Mouse (Mus musculus): ENCODE results near the gene C1rb. TPM values are rescaled to one million over a fixed set of nuclear protein-coding genes. Genes with fewer than 3 reads are reported as not detected.
"Not testable (repeated sequence)": the region's sequence is repeated elsewhere in the genome, so short reads cannot be mapped to it uniquely, and the experiment has no call there.

The C1rb gene
- polyA plus RNA-seq (2015; fragmentation: Nextera tagmentation; extraction: Ambion mirVana), result not detected in 2 replicates

GRCm38 (mm10) chr6:124570026-124570425 lies at the start of gene C1rb:
Gene C1rb (plus strand): TSS chr6:124570294.
- no peak within 1 kb of the TSS for H3K27ac ChIP-seq
- H3K4me1 ChIP-seq (replicated peaks), result no peaks in the 10 kb centered on the region
- no peaks in the 10 kb centered on the region for H3K9me3 ChIP-seq
- peak within 1 kb of the TSS; percentile 22; the same call in 1 of the 2 replicates for H3K4me2 ChIP-seq (replicated peaks)
- no peak within 1 kb of the TSS for H3K9ac ChIP-seq
- H3K27me3 ChIP-seq (replicated peaks), result no peaks in the 10 kb centered on the region
- peak; percentile 36; the same call in 1 of the 2 replicates for ATAC-seq
- 4% methylated on average over 8 of the region's 8 CpGs for WGBS
- no peak within 1 kb of the TSS for H3K4me3 ChIP-seq (replicated peaks)
- H3K36me3 ChIP-seq, result no peaks in the 10 kb centered on the region

GRCm38 (mm10) chr6:124522082-124522481 lies 48.0 kb upstream of the C1rb start:
- not testable (repeated sequence) for H3K36me3 ChIP-seq; H3K27ac ChIP-seq; H3K4me3 ChIP-seq (replicated peaks); H3K4me1 ChIP-seq (replicated peaks); H3K9me3 ChIP-seq; H3K4me2 ChIP-seq (replicated peaks); H3K9ac ChIP-seq; H3K27me3 ChIP-seq (replicated peaks); ATAC-seq
- WGBS, result 73% methylated on average over 7 of the region's 7 CpGs

- Histone ChIP-seq H3K4me3 (replicated peaks) (no peak overlapping the region), H3K27me3 (replicated peaks) (no peaks in the 10 kb centered on the region), H3K9ac (no peak overlapping the region), H3K4me2 (replicated peaks) (no peak overlapping the region), H3K9me3 (no peaks in the 10 kb centered on the region), H3K27ac (no peak overlapping the region), H3K4me1 (replicated peaks) (no peaks in the 10 kb centered on the region), H3K36me3 (no peaks in the 10 kb centered on the region)
- 59% methylated on average over 3 of the region's 3 CpGs for WGBS
- peak; percentile 91 for ATAC-seq
Measured at GRCm38 (mm10) chr6:124527881-124528280, 42.2 kb upstream of the C1rb start.

- WGBS, result 78% methylated on average over 8 of the region's 8 CpGs
Measured at GRCm38 (mm10) chr6:124531077-124531476, 39.0 kb upstream of the C1rb start.

GRCm38 (mm10) chr6:124536125-124536829 lies 33.8 kb upstream of the C1rb start:
- not testable (repeated sequence) for H3K9me3 ChIP-seq; H3K27me3 ChIP-seq (replicated peaks); H3K4me1 ChIP-seq (replicated peaks); H3K27ac ChIP-seq; H3K36me3 ChIP-seq; ATAC-seq; H3K9ac ChIP-seq; H3K4me3 ChIP-seq (replicated peaks); H3K4me2 ChIP-seq (replicated peaks)
- WGBS, result 73% methylated on average over 8 of the region's 8 CpGs

More at GRCm38 (mm10) chr6:124531077-124531476, 39.0 kb upstream of the C1rb start:
- H3K4me1 ChIP-seq (replicated peaks), result no peaks in the 10 kb centered on the region
- no peak overlapping the region for H3K9ac ChIP-seq
- H3K36me3 ChIP-seq, result no peaks in the 10 kb centered on the region
- H3K4me3 ChIP-seq (replicated peaks), result no peak overlapping the region
- peak; percentile 69 for ATAC-seq
- H3K9me3 ChIP-seq, result no peaks in the 10 kb centered on the region
- no peak overlapping the region for H3K4me2 ChIP-seq (replicated peaks)
- H3K27me3 ChIP-seq (replicated peaks), result no peaks in the 10 kb centered on the region
- no peak overlapping the region for H3K27ac ChIP-seq

- not testable (repeated sequence) for H3K9ac ChIP-seq; H3K4me2 ChIP-seq (replicated peaks); H3K36me3 ChIP-seq; H3K4me1 ChIP-seq (replicated peaks); H3K9me3 ChIP-seq; H3K4me3 ChIP-seq (replicated peaks); ATAC-seq; H3K27ac ChIP-seq; H3K27me3 ChIP-seq (replicated peaks)
- 86% methylated on average over 2 of the region's 2 CpGs for WGBS
Measured at GRCm38 (mm10) chr6:124541176-124541575, 28.9 kb upstream of the C1rb start.

- H3K4me2 ChIP-seq (replicated peaks); H3K36me3 ChIP-seq; H3K4me1 ChIP-seq (replicated peaks); H3K9me3 ChIP-seq; H3K9ac ChIP-seq; H3K4me3 ChIP-seq (replicated peaks); H3K27ac ChIP-seq; H3K27me3 ChIP-seq (replicated peaks): not testable (repeated sequence)
- peak; percentile 63 for ATAC-seq
- WGBS, result 0% methylated on average over 1 of the region's 1 CpGs
Measured at GRCm38 (mm10) chr6:124542284-124542683, 27.8 kb upstream of the C1rb start, which contains the start of gene C1s1. Gene C1s1 (minus strand): TSS chr6:124542359.

GRCm38 (mm10) chr6:124544466-124544865 lies 25.6 kb upstream of the C1rb start:
- WGBS, result 81% methylated on average over 6 of the region's 6 CpGs
- ATAC-seq, result no peak
- H3K27me3 ChIP-seq (replicated peaks), result no peaks in the 10 kb centered on the region
- no peak overlapping the region for H3K4me2 ChIP-seq (replicated peaks)
- H3K4me1 ChIP-seq (replicated peaks), result no peaks in the 10 kb centered on the region
- no peak overlapping the region for H3K9ac ChIP-seq
- H3K36me3 ChIP-seq, result no peaks in the 10 kb centered on the region
- no peak overlapping the region for H3K27ac ChIP-seq
- no peaks in the 10 kb centered on the region for H3K9me3 ChIP-seq
- no peak overlapping the region for H3K4me3 ChIP-seq (replicated peaks)

GRCm38 (mm10) chr6:124545425-124545824 lies 24.7 kb upstream of the C1rb start:
- no peak for ATAC-seq
- Histone ChIP-seq H3K4me2 (replicated peaks) (no peak overlapping the region), H3K4me3 (replicated peaks) (no peak overlapping the region), H3K27ac (no peak overlapping the region), H3K9me3 (no peaks in the 10 kb centered on the region), H3K27me3 (replicated peaks) (no peaks in the 10 kb centered on the region), H3K9ac (no peak overlapping the region), H3K4me1 (replicated peaks) (no peaks in the 10 kb centered on the region), H3K36me3 (no peaks in the 10 kb centered on the region)
- 77% methylated on average over 2 of the region's 2 CpGs for WGBS

GRCm38 (mm10) chr6:124547979-124548378 lies 22.1 kb upstream of the C1rb start:
- WGBS, result 96% methylated on average over 3 of the region's 3 CpGs
- H3K36me3 ChIP-seq; H3K9me3 ChIP-seq; H3K4me2 ChIP-seq (replicated peaks); H3K9ac ChIP-seq; H3K4me1 ChIP-seq (replicated peaks); H3K27ac ChIP-seq; ATAC-seq; H3K4me3 ChIP-seq (replicated peaks); H3K27me3 ChIP-seq (replicated peaks): not testable (repeated sequence)

- peak; percentile 89 for ATAC-seq
- Histone ChIP-seq H3K4me3 (replicated peaks) (no peak overlapping the region), H3K9me3 (0 out of 2 replicates have a peak, but pooled peaks cover 2% of the 10 kb centered on the region), H3K4me2 (replicated peaks) (no peak overlapping the region), H3K36me3 (no peaks in the 10 kb centered on the region), H3K4me1 (replicated peaks) (no peaks in the 10 kb centered on the region), H3K9ac (no peak overlapping the region), H3K27ac (no peak overlapping the region), H3K27me3 (replicated peaks) (no peaks in the 10 kb centered on the region)
- WGBS, result 72% methylated on average over 3 of the region's 3 CpGs
Measured at GRCm38 (mm10) chr6:124549023-124549550, 21.0 kb upstream of the C1rb start.

GRCm38 (mm10) chr6:124552766-124553165 lies 17.3 kb upstream of the C1rb start:
- no peak overlapping the region for H3K9ac ChIP-seq
- H3K9me3 ChIP-seq, result 0 out of 2 replicates have a peak, but pooled peaks cover 2% of the 10 kb centered on the region
- WGBS, result 67% methylated on average over 22 of the region's 22 CpGs
- H3K36me3 ChIP-seq, result no peaks in the 10 kb centered on the region
- H3K4me2 ChIP-seq (replicated peaks), result no peak overlapping the region
- ATAC-seq, result no peak
- no peak overlapping the region for H3K4me3 ChIP-seq (replicated peaks)
- no peak overlapping the region for H3K27ac ChIP-seq
- no peaks in the 10 kb centered on the region for H3K4me1 ChIP-seq (replicated peaks)
- no peaks in the 10 kb centered on the region for H3K27me3 ChIP-seq (replicated peaks)

GRCm38 (mm10) chr6:124555956-124556355 lies 14.1 kb upstream of the C1rb start:
- H3K9ac ChIP-seq; H3K27me3 ChIP-seq (replicated peaks); H3K9me3 ChIP-seq; H3K4me3 ChIP-seq (replicated peaks); H3K36me3 ChIP-seq; H3K27ac ChIP-seq; H3K4me2 ChIP-seq (replicated peaks); ATAC-seq; H3K4me1 ChIP-seq (replicated peaks): not testable (repeated sequence)
- 77% methylated on average over 2 of the region's 2 CpGs for WGBS

Data from intestine, embryonic 15.5 days (tissue).